In the genomic region with DNA sequence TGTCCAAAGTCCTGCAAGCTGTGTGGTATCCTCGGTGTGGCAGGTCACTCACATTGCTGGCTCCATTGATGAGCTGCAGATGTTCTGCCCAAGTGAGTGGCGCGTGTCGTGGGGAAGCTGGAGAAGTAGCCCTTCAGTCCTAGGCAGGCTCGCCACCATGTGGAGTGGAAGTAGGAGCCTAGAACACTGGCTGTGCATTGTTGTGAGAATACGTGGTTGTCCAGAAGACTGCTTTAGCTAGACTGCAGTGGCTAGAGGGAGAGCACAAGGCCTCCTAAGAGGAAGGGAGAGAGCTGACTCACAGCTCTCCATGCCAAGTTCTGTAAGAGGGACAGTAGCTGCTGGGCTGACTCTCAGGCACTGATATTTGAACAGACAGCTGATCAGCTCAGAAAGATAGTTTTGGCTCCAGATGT, we compare ENCODE assay signal across 12 mouse cellular contexts.
A peak's percentile ranks its signal among the peaks of the same experiment; 100 is the strongest.
DNase-seq lines count a peak whose midpoint lies in the region; ATAC-seq and TF ChIP-seq lines count a peak whose summit lies in the region.
"Had no signal": no experiment of that assay in that cellular context is flagged by ENCODE, and none has a peak within 500 bp of the region (broad histone marks: within the 10 kb centered on the region; RNA-seq: fewer than 3 reads in every experiment).

No protein-coding gene starts in this region.

- H3K9me3 ChIP-seq in forebrain, embryonic 10.5 days = no peaks in the 10 kb centered on the region
- H3K9me3 ChIP-seq in forebrain, embryonic 13.5 days (replicated peaks) = no peaks in the 10 kb centered on the region
- no peaks in the 10 kb centered on the region for H3K9me3 ChIP-seq in liver, postnatal 0 days (ENCODE audit: low read length)
- H3K9me3 ChIP-seq in liver, embryonic 12.5 days (replicated peaks) = no peaks in the 10 kb centered on the region
- no peaks in the 10 kb centered on the region for H3K9me3 ChIP-seq in heart, embryonic 14.5 days (ENCODE audit: control insufficient read depth, low read length)
- H3K9me3 ChIP-seq: hindbrain, embryonic 15.5 days; liver, embryonic 15.5 days; neural tube, embryonic 13.5 days had no signal

- no peak overlapping the region for H3K4me2 ChIP-seq in forebrain, embryonic 13.5 days
- no peak overlapping the region for H3K4me2 ChIP-seq in liver, postnatal 0 days (ENCODE audit: low read depth, low read length)
- H3K4me2 ChIP-seq in liver, embryonic 12.5 days = no peak overlapping the region
- no peak overlapping the region for H3K4me2 ChIP-seq in heart, embryonic 14.5 days (ENCODE audit: low read length)
- peak overlapping the region; percentile 60 for H3K4me2 ChIP-seq in myocyte (ENCODE audit: low read depth)
- H3K4me2 ChIP-seq: hindbrain, embryonic 15.5 days; liver, embryonic 15.5 days; neural tube, embryonic 13.5 days had no signal

- no peak for DNase-seq in forebrain, embryonic 10.5 days (ENCODE audit: extremely low spot score, low spot score)
- no peak for DNase-seq in liver, postnatal 0 days
- no peak for DNase-seq in cerebellum, adult 11-12 months

- no peak overlapping the region for H3ac ChIP-seq in myocyte (ENCODE audit: control insufficient read depth, insufficient read length)

- no peak overlapping the region for H3K9ac ChIP-seq in forebrain, embryonic 13.5 days
- no peak overlapping the region for H3K9ac ChIP-seq in liver, postnatal 0 days (replicated peaks)
- no peak overlapping the region for H3K9ac ChIP-seq in liver, embryonic 12.5 days
- H3K9ac ChIP-seq in heart, embryonic 14.5 days (ENCODE audit: low read length) = no peak overlapping the region
- H3K9ac ChIP-seq: hindbrain, embryonic 15.5 days; liver, embryonic 15.5 days; neural tube, embryonic 13.5 days had no signal

- TF ChIP-seq CTCF in liver, postnatal 0 days (IDR thresholded peaks at IDR 0.05; ENCODE audit: low read depth) = no peak

- 73% methylated on average over 6 of the region's 6 CpGs for WGBS in forebrain, embryonic 10.5 days
- 85% methylated on average over 6 of the region's 6 CpGs for WGBS in forebrain, embryonic 13.5 days
- 58% methylated on average over 6 of the region's 6 CpGs for WGBS in liver, postnatal 0 days (ENCODE audit: insufficient replicate concordance)
- WGBS in liver, embryonic 12.5 days (ENCODE audit: insufficient replicate concordance) = 70% methylated on average over 6 of the region's 6 CpGs
- WGBS in heart, embryonic 14.5 days = 48% methylated on average over 6 of the region's 6 CpGs

- H3K79me2 ChIP-seq in myocyte (ENCODE audit: control insufficient read depth, insufficient read depth) = peaks cover 100% of the 10 kb centered on the region

- peak overlapping the region; percentile 44; the same call in 1 of the 2 replicates for H3K27ac ChIP-seq in forebrain, embryonic 10.5 days
- H3K27ac ChIP-seq in forebrain, embryonic 13.5 days = no peak overlapping the region
- H3K27ac ChIP-seq in liver, postnatal 0 days (ENCODE audit: low read depth) = peak overlapping the region; percentile 13; the same call in 1 of the 2 replicates
- H3K27ac ChIP-seq in liver, embryonic 12.5 days = no peak overlapping the region
- H3K27ac ChIP-seq in heart, embryonic 14.5 days (replicated peaks in 1 of 2; ENCODE audit: control insufficient read depth in 1 of 2, insufficient read depth in 1 of 2, low read depth in 2 of 2, low read length in 2 of 2) = peak overlapping the region; percentile 34 to 50
- H3K27ac ChIP-seq: hindbrain, embryonic 15.5 days; liver, embryonic 15.5 days; neural tube, embryonic 13.5 days had no signal

- ATAC-seq in forebrain, embryonic 13.5 days = no peak
- ATAC-seq in liver, postnatal 0 days = no peak
- no peak for ATAC-seq in liver, embryonic 12.5 days
- ATAC-seq in heart, embryonic 14.5 days (ENCODE audit: insufficient number of reproducible peaks, insufficient read depth, low FRiP score, low read depth) = no peak
- no peak for ATAC-seq in cerebellum, adult (ENCODE audit: insufficient number of reproducible peaks, low FRiP score, low TSS enrichment)

- peaks cover 49% of the 10 kb centered on the region for H3K4me1 ChIP-seq in forebrain, embryonic 10.5 days
- H3K4me1 ChIP-seq in forebrain, embryonic 13.5 days = peaks cover 17% of the 10 kb centered on the region
- H3K4me1 ChIP-seq in liver, postnatal 0 days (ENCODE audit: insufficient read depth) = peaks cover 36% of the 10 kb centered on the region
- peaks cover 44% of the 10 kb centered on the region for H3K4me1 ChIP-seq in liver, embryonic 12.5 days
- H3K4me1 ChIP-seq in heart, embryonic 14.5 days (ENCODE audit: control insufficient read depth in 2 of 2, insufficient read depth in 2 of 2, low read length in 2 of 2) = peaks cover 51 to 89% of the 10 kb centered on the region in 2 experiments

- H3K36me3 ChIP-seq in forebrain, embryonic 10.5 days (replicated peaks) = peaks cover 17% of the 10 kb centered on the region
- peaks cover 4% of the 10 kb centered on the region; the same call in 1 of the 2 replicates for H3K36me3 ChIP-seq in forebrain, embryonic 13.5 days (ENCODE audit: poor library complexity, severe bottlenecking)
- H3K36me3 ChIP-seq in liver, postnatal 0 days (replicated peaks; ENCODE audit: insufficient read depth, low read length) = peaks cover 6% of the 10 kb centered on the region; the same call in 1 of the 2 replicates
- H3K36me3 ChIP-seq in liver, embryonic 12.5 days = peaks cover 8% of the 10 kb centered on the region
- peaks cover 31% of the 10 kb centered on the region for H3K36me3 ChIP-seq in heart, embryonic 14.5 days (ENCODE audit: control insufficient read depth, insufficient read depth, low read length)
- H3K36me3 ChIP-seq in myocyte (ENCODE audit: control insufficient read depth, insufficient read depth) = peaks cover 36% of the 10 kb centered on the region
- H3K36me3 ChIP-seq: hindbrain, embryonic 15.5 days had no signal

- peaks cover 4% of the 10 kb centered on the region; the same call in 1 of the 2 replicates for H3K27me3 ChIP-seq in forebrain, embryonic 10.5 days (ENCODE audit: poor library complexity, severe bottlenecking)
- no peaks in the 10 kb centered on the region for H3K27me3 ChIP-seq in forebrain, embryonic 13.5 days
- H3K27me3 ChIP-seq in liver, postnatal 0 days (ENCODE audit: insufficient read depth, low read length) = no peaks in the 10 kb centered on the region
- no peaks in the 10 kb centered on the region for H3K27me3 ChIP-seq in liver, embryonic 12.5 days (replicated peaks)
- no peaks in the 10 kb centered on the region for H3K27me3 ChIP-seq in heart, embryonic 14.5 days (ENCODE audit: control insufficient read depth, insufficient read depth, low read length)
- no peaks in the 10 kb centered on the region for H3K27me3 ChIP-seq in myocyte (ENCODE audit: control insufficient read depth, insufficient read depth, insufficient read length)
- H3K27me3 ChIP-seq: CH12.LX; hindbrain, embryonic 15.5 days; liver, embryonic 15.5 days; neural tube, embryonic 13.5 days had no signal

- TF ChIP-seq POLR2A in myocyte (IDR thresholded peaks at IDR 0.05; ENCODE audit: insufficient read length, low read depth) = no peak

- no peak for TF ChIP-seq EP300 in liver, postnatal 0 days (IDR thresholded peaks at IDR 0.05; ENCODE audit: low read depth)

- no peak overlapping the region for H3K4me3 ChIP-seq in forebrain, embryonic 10.5 days
- no peak overlapping the region for H3K4me3 ChIP-seq in forebrain, embryonic 13.5 days
- no peak overlapping the region for H3K4me3 ChIP-seq in liver, postnatal 0 days (ENCODE audit: low read depth, low read length)
- no peak overlapping the region for H3K4me3 ChIP-seq in liver, embryonic 12.5 days
- no peak overlapping the region for H3K4me3 ChIP-seq in heart, embryonic 14.5 days (ENCODE audit: control insufficient read depth in 1 of 2, insufficient read depth in 1 of 2, low read depth in 1 of 2, low read length in 2 of 2)
- no peak overlapping the region for H3K4me3 ChIP-seq in myocyte
- H3K4me3 ChIP-seq: hindbrain, embryonic 15.5 days; liver, embryonic 15.5 days; neural tube, embryonic 13.5 days had no signal

TF ChIP-seq in myocyte, 11 proteins besides CTCF, POLR2A, EP300 and RAD21:
- peak in 1 of 3 experiments; percentile 55 for TF ChIP-seq MYOG (IDR thresholded peaks at IDR 0.05; ENCODE audit: control insufficient read depth in 1 of 3, insufficient read depth in 1 of 3, insufficient read length in 2 of 3, low read depth in 2 of 3)
- peak; percentile 39 for TF ChIP-seq POLR2AphosphoS2 (IDR thresholded peaks at IDR 0.05; ENCODE audit: insufficient read length, low read depth)
- peak in 2 of 3 experiments; percentile 37 to 62 for TF ChIP-seq MYOD1 (IDR thresholded peaks at IDR 0.05; ENCODE audit: control insufficient read depth in 1 of 3, insufficient read length in 2 of 3, low read depth in 2 of 3)
- no peak for TF ChIP-seq USF1 (IDR thresholded peaks at IDR 0.05; ENCODE audit: low read depth)

Comparison
In these comparisons a context has a peak if more than half of its experiments do, and no peak if none do; other contexts are left out.
1. H3K27ac ChIP-seq: peak in forebrain, embryonic 10.5 days (single experiment), liver, postnatal 0 days (single experiment) and heart, embryonic 14.5 days (2 of 2); none in forebrain, embryonic 13.5 days (single experiment) and liver, embryonic 12.5 days (single experiment).